Mouse (Mus musculus): Measurements from ENCODE around the gene Pgk1.

- TF ChIP-seq CTCF (IDR thresholded peaks at IDR 0.05; ENCODE audit: control insufficient read depth, insufficient read depth, insufficient replicate concordance, low read depth, low read length) (no peak), POLR2A (IDR thresholded peaks at IDR 0.05; ENCODE audit: control insufficient read depth, low read depth, low read length) (no peak)
Observed at GRCm38 (mm10) chrX:106219171-106220032, 32.5 kb downstream of the Pgk1 start.
